Mouse (Mus musculus): ENCODE data around the gene Olfr1423.
"Not testable (repeated sequence)": the region's sequence is repeated elsewhere in the genome, so short reads cannot be mapped to it uniquely, and the experiment has no call there.

The Olfr1423 gene

GRCm38 (mm10) chr19:12041217-12041616 lies at the start of gene Olfr1423:
Gene Olfr1423, minus strand, starts transcription at chr19:12041317.
- DNase-seq (ENCODE audit: low spot score), result no peak

- not testable (repeated sequence) for DNase-seq (ENCODE audit: low spot score)
These were observed 36.5 kb upstream of the Olfr1423 start, which contains the start of gene Olfr1425 for GRCm38 (mm10) chr19:12077631-12078030. Gene Olfr1425, minus strand, starts transcription at chr19:12077731.

- not testable (repeated sequence) for DNase-seq (ENCODE audit: low spot score)
These were observed 28.4 kb upstream of the Olfr1423 start for GRCm38 (mm10) chr19:12069546-12069945.

GRCm38 (mm10) chr19:12067806-12068205 lies 26.7 kb upstream of the Olfr1423 start:
- DNase-seq (ENCODE audit: low spot score), result not testable (repeated sequence)

- not testable (repeated sequence) for DNase-seq (ENCODE audit: low spot score)
These were observed 21.5 kb upstream of the Olfr1423 start, which contains the start of gene Olfr1424 for GRCm38 (mm10) chr19:12062582-12062981. Gene Olfr1424, minus strand, starts transcription at chr19:12062682.

- no peak for DNase-seq (ENCODE audit: low spot score)
These were observed 2.0 kb upstream of the Olfr1423 start for GRCm38 (mm10) chr19:12043163-12043562.

- no peak for DNase-seq (ENCODE audit: low spot score)
These were observed 3.4 kb downstream of the Olfr1423 start for GRCm38 (mm10) chr19:12037727-12038126.

GRCm38 (mm10) chr19:12026606-12027005 lies 14.5 kb downstream of the Olfr1423 start:
- DNase-seq (ENCODE audit: low spot score), result peak; percentile 32

- DNase-seq (ENCODE audit: low spot score), result peak; percentile 12
These were observed 15.8 kb downstream of the Olfr1423 start for GRCm38 (mm10) chr19:12025333-12025732.

- DNase-seq (ENCODE audit: low spot score), result peak; percentile 35
These were observed 17.0 kb downstream of the Olfr1423 start for GRCm38 (mm10) chr19:12024149-12024548.

- no peak for DNase-seq (ENCODE audit: low spot score)
These were observed 24.9 kb downstream of the Olfr1423 start for GRCm38 (mm10) chr19:12016192-12016591.

GRCm38 (mm10) chr19:12015708-12016107 lies 25.4 kb downstream of the Olfr1423 start:
- DNase-seq (ENCODE audit: low spot score), result no peak

GRCm38 (mm10) chr19:12013228-12013627 lies 27.9 kb downstream of the Olfr1423 start:
- peak; percentile 57 for DNase-seq (ENCODE audit: low spot score)

- DNase-seq (ENCODE audit: low spot score), result no peak
These were observed 28.5 kb downstream of the Olfr1423 start for GRCm38 (mm10) chr19:12012615-12013014.

- peak; percentile 89 for DNase-seq (ENCODE audit: low spot score)
These were observed 29.3 kb downstream of the Olfr1423 start for GRCm38 (mm10) chr19:12011560-12012556.

- DNase-seq (ENCODE audit: low spot score), result peak; percentile 89
These were observed 30.1 kb downstream of the Olfr1423 start for GRCm38 (mm10) chr19:12010916-12011559.

- peak; percentile 41 for DNase-seq (ENCODE audit: low spot score)
These were observed 30.8 kb downstream of the Olfr1423 start for GRCm38 (mm10) chr19:12010281-12010771.

- DNase-seq (ENCODE audit: low spot score), result peak; percentile 84
These were observed 31.4 kb downstream of the Olfr1423 start for GRCm38 (mm10) chr19:12009501-12010280.

- DNase-seq (ENCODE audit: low spot score), result no peak
These were observed 32.4 kb downstream of the Olfr1423 start for GRCm38 (mm10) chr19:12008410-12009380.

Data from layer of hippocampus, adult 11-12 months (tissue).